Mouse (Mus musculus) small intestine, adult 2 months (tissue): ENCODE measurements at regions not wholly inside any gene's neighbourhood (a gene's known extent, or its start where the extent isn't known, plus 50 kb on each side); places are given as distances from the start of the nearest gene placed in this dataset.

Source experiments
- CTCF ChIP-seq: fragments of 200-500 bp; IDR thresholded peaks from 2 replicates; pipeline ENCODE4 v1.5.1; 2012; ENCODE audit warnings: low read depth, mild to moderate bottlenecking, control low read depth, inconsistent platforms, low read length, moderate library complexity, mixed read lengths; ENCODE audit not compliant: insufficient replicate concordance, insufficient read length; ENCODE audit errors: extremely low read depth
- POLR2A ChIP-seq: fragments of 200-500 bp; IDR thresholded peaks from 2 replicates; pipeline ENCODE4 v1.6.1; 2012; ENCODE audit warnings: low read depth, mild to moderate bottlenecking, control low read depth, inconsistent platforms, low read length, moderate library complexity

GRCm38 (mm10) chr1:57209281-57209680 lies 168.1 kb upstream of the 1700066M21Rik start:
- TF ChIP-seq CTCF (no peak), POLR2A (no peak)
